Mouse (Mus musculus) thymus, adult 2 months (tissue): ENCODE measurements around the gene Mfap2. TPM values are rescaled to one million over a fixed set of nuclear protein-coding genes. Genes with fewer than 3 reads are reported as not detected.

Source experiments
- DNase-seq: peaks from one replicate; pipeline ENCODE4 v3.0.0; 2021
- H3K27ac ChIP-seq: fragments of 200-500 bp; 2 replicates; pipeline ENCODE4 v1.5.1; 2012; ENCODE audit warnings: low read length, control low read depth; ENCODE audit not compliant: control insufficient read depth, insufficient read depth
- H3K27me3 ChIP-seq: fragments of 200-500 bp; 2 replicates; pipeline ENCODE4 v1.6.1; 2012; ENCODE audit warnings: mild to moderate bottlenecking, low read length, moderate library complexity, mixed read lengths; ENCODE audit not compliant: control insufficient read depth, insufficient read depth
- H3K36me3 ChIP-seq: fragments of 200-500 bp; 2 replicates; pipeline ENCODE4 v1.6.1; 2012; ENCODE audit warnings: mild to moderate bottlenecking, low read length, moderate library complexity; ENCODE audit not compliant: control insufficient read depth, insufficient read depth
- H3K4me1 ChIP-seq: fragments of 200-500 bp; replicated peaks from 2 replicates; pipeline ENCODE4 v1.6.1; 2012; ENCODE audit warnings: low read length; ENCODE audit not compliant: control insufficient read depth, insufficient read depth
- H3K4me3 ChIP-seq: fragments of 200-500 bp; 2 replicates; pipeline ENCODE4 v1.5.1; 2012; ENCODE audit warnings: mild to moderate bottlenecking, low read length, control low read depth, moderate library complexity; ENCODE audit not compliant: control insufficient read depth, insufficient read depth
- CTCF ChIP-seq: fragments of 200-500 bp; IDR thresholded peaks from 2 replicates; pipeline ENCODE4 v1.5.1; 2012; ENCODE audit warnings: mild to moderate bottlenecking, control low read depth, low read length, moderate library complexity, borderline replicate concordance; ENCODE audit not compliant: control insufficient read depth, poor library complexity, insufficient read depth; ENCODE audit errors: extremely low read depth
- POLR2A ChIP-seq: fragments of 200-500 bp; IDR thresholded peaks from 2 replicates; pipeline ENCODE4 v1.6.1; 2012; ENCODE audit warnings: mild to moderate bottlenecking, low read length, control low read depth, moderate library complexity; ENCODE audit not compliant: control insufficient read depth, poor library complexity, insufficient read depth; ENCODE audit errors: extremely low read depth
- WGBS: fragments of 180-500 bp; shearing (Covaris S2); methylation state at CpG from one replicate; pipeline ENCODE4 v1.1.7; 2018; 5-methylcytosine and 5-hydroxymethylcytosine counted together
- polyA plus RNA-seq: library from polyadenylated mRNA; depleted of rRNA; stranded (reverse); fragments of >200 nt; gene quantifications from 2 replicates; pipeline ENCODE4 v1.2.3, GENCODE M21; 2012

The Mfap2 gene
- polyA plus RNA-seq, 1 experiment: 6.1 TPM

DNA sequence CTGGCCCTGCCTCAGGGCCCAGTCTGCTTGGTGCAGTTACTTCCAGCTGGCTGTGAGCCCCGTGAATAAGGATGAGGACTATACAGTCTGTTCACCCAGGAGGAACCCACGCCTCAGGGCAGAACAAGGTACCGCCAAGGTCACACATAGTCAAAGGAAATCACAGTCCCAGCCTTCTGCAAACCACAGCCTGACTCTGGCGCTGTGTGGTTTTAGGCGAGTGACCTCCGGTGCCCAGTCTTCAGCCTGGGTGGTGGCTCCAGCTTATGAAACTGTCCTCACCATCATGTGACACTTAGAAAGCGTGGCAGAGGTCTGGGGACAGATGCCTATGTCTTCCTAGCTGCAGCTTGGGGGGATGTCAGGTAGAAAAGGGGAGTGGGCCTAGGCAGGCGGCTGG, 14.4 kb upstream of the Mfap2 start:
- DNase-seq: no peak
- Histone ChIP-seq H3K36me3 (peaks cover 17% of the 10 kb centered on the region), H3K27me3 (no peaks in the 10 kb centered on the region), H3K4me1 (no peaks in the 10 kb centered on the region), H3K4me3 (no peak overlapping the region), H3K27ac (no peak overlapping the region)
- 86% methylated on average over 8 of the region's 8 CpGs for WGBS
- TF ChIP-seq POLR2A: no peak

DNA sequence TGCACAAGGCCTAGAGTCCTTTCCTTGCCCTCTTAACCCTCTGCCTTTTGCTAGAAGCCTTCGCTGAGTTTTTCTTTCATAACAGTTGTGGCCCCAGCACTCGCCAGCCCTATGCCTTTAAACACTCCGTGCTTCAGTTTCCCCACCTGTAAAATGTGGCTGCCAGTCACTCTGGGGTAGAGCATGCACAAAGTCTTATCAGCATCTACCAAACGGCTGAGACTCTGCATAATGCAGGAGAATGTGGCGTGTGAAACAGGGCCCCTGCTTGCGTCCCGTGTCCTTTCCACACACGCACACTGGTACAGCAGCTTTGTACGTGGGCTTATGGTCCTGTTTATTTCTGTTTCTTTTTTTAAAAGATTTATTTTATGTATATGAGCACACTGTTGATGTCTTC, 13.4 kb upstream of the Mfap2 start:
- no peaks in the 10 kb centered on the region for H3K27me3 ChIP-seq
- H3K4me3 ChIP-seq: no peak overlapping the region
- DNase-seq: no peak
- no peak overlapping the region for H3K27ac ChIP-seq
- TF ChIP-seq POLR2A (no peak), CTCF (no peak)
- no peaks in the 10 kb centered on the region for H3K4me1 ChIP-seq
- H3K36me3 ChIP-seq: peaks cover 17% of the 10 kb centered on the region
- 98% methylated on average over 9 of the region's 9 CpGs for WGBS

- Histone ChIP-seq H3K4me1 (peaks cover 8% of the 10 kb centered on the region; the same call in 1 of the 2 replicates), H3K27ac (no peak overlapping the region), H3K36me3 (peaks cover 5% of the 10 kb centered on the region; the same call in 1 of the 2 replicates), H3K4me3 (no peak overlapping the region), H3K27me3 (peaks cover 3% of the 10 kb centered on the region; the same call in 1 of the 2 replicates)
- no peak for DNase-seq
- TF ChIP-seq CTCF: no peak
- no peak for TF ChIP-seq POLR2A
- 97% methylated on average over 13 of the region's 13 CpGs for WGBS
Measured at GRCm38 (mm10) chr4:141005983-141006382, 4.2 kb upstream of the Mfap2 start.

- no peak for TF ChIP-seq POLR2A
- 96% methylated on average over 8 of the region's 8 CpGs for WGBS
- no peak overlapping the region for H3K4me3 ChIP-seq
- H3K36me3 ChIP-seq: peaks cover 5% of the 10 kb centered on the region; the same call in 1 of the 2 replicates
- no peak overlapping the region for H3K27ac ChIP-seq
- peaks cover 3% of the 10 kb centered on the region; the same call in 1 of the 2 replicates for H3K27me3 ChIP-seq
- no peak for DNase-seq
- H3K4me1 ChIP-seq: peaks cover 8% of the 10 kb centered on the region; the same call in 1 of the 2 replicates
Measured at GRCm38 (mm10) chr4:141008028-141008427, 2.2 kb upstream of the Mfap2 start.

- Histone ChIP-seq H3K36me3 (no peaks in the 10 kb centered on the region), H3K27ac (no peak overlapping the region), H3K4me1 (peaks cover 8% of the 10 kb centered on the region; the same call in 1 of the 2 replicates), H3K4me3 (peak overlapping the region; percentile 18), H3K27me3 (peaks cover 3% of the 10 kb centered on the region; the same call in 1 of the 2 replicates)
- 5% methylated on average over 26 of the region's 26 CpGs for WGBS
- DNase-seq: no peak
- TF ChIP-seq CTCF (no peak), POLR2A (no peak)
Measured at GRCm38 (mm10) chr4:141010526-141010925, 308 bp downstream of the Mfap2 start.

GRCm38 (mm10) chr4:141010941-141011429, 767 bp downstream of the Mfap2 start:
- Histone ChIP-seq H3K4me1 (peaks cover 8% of the 10 kb centered on the region; the same call in 1 of the 2 replicates), H3K27ac (no peak overlapping the region), H3K36me3 (no peaks in the 10 kb centered on the region), H3K27me3 (peaks cover 3% of the 10 kb centered on the region; the same call in 1 of the 2 replicates), H3K4me3 (no peak overlapping the region)
- no peak for DNase-seq
- TF ChIP-seq CTCF (no peak), POLR2A (no peak)
- 34% methylated on average over 17 of the region's 17 CpGs for WGBS
